Mouse (Mus musculus) WW6 (cell line): ENCODE data around the gene Hacd3.
A peak's percentile ranks its signal among the peaks of the same experiment; 100 is the strongest.
"Not testable (repeated sequence)": the region's sequence is repeated elsewhere in the genome, so short reads cannot be mapped to it uniquely, and the experiment has no call there.

ENCODE experiments used
- DNase-seq: peaks from one replicate; pipeline ENCODE4 v3.0.0-alpha.2; 2013; ENCODE audit warnings: low read depth, low spot score

The Hacd3 gene

GRCm38 (mm10) chr9:65016978-65017827 lies 4.3 kb downstream of the Hacd3 start:
- DNase-seq, result no peak

GRCm38 (mm10) chr9:65016241-65016977 lies 5.1 kb downstream of the Hacd3 start:
- DNase-seq, result no peak

- DNase-seq, result no peak
Observed at GRCm38 (mm10) chr9:65015461-65016222, 5.9 kb downstream of the Hacd3 start.

- no peak for DNase-seq
Observed at GRCm38 (mm10) chr9:65011304-65011703, 10.2 kb downstream of the Hacd3 start.

- DNase-seq, result no peak
Observed at GRCm38 (mm10) chr9:65010632-65011031, 10.9 kb downstream of the Hacd3 start.

- DNase-seq, result no peak
Observed at GRCm38 (mm10) chr9:65005737-65006136, 15.8 kb downstream of the Hacd3 start.

- DNase-seq, result no peak
Observed at GRCm38 (mm10) chr9:65001481-65001880, 20.0 kb downstream of the Hacd3 start.

GRCm38 (mm10) chr9:64995464-64995863 lies 26.0 kb downstream of the Hacd3 start:
- not testable (repeated sequence) for DNase-seq

- DNase-seq, result no peak
Observed at GRCm38 (mm10) chr9:64990291-64990690, 31.2 kb downstream of the Hacd3 start.

- DNase-seq, result no peak
Observed at GRCm38 (mm10) chr9:64988443-64988842, 33.0 kb downstream of the Hacd3 start.

GRCm38 (mm10) chr9:64987651-64988050 lies 33.8 kb downstream of the Hacd3 start:
- no peak for DNase-seq

GRCm38 (mm10) chr9:64985807-64986206 lies 35.7 kb downstream of the Hacd3 start:
- DNase-seq, result no peak

- DNase-seq, result no peak
Observed at GRCm38 (mm10) chr9:64985037-64985794, 36.3 kb downstream of the Hacd3 start.

GRCm38 (mm10) chr9:64981904-64982303 lies 39.6 kb downstream of the Hacd3 start:
- no peak for DNase-seq

GRCm38 (mm10) chr9:64980548-64980947 lies 40.9 kb downstream of the Hacd3 start:
- no peak for DNase-seq

- DNase-seq, result no peak
Observed at GRCm38 (mm10) chr9:64960978-64961320, 60.5 kb downstream of the Hacd3 start.

- DNase-seq, result peak; percentile 92
Observed at GRCm38 (mm10) chr9:64960117-64960977, 61.1 kb downstream of the Hacd3 start, which contains the start of gene Ints14. Gene Ints14, plus strand, starts transcription at chr9:64960905.

- DNase-seq, result no peak
Observed at GRCm38 (mm10) chr9:64957276-64957675, 64.2 kb downstream of the Hacd3 start.

GRCm38 (mm10) chr9:64956337-64956736 lies 65.2 kb downstream of the Hacd3 start:
- DNase-seq, result no peak

- DNase-seq, result no peak
Observed at GRCm38 (mm10) chr9:64953190-64953589, 68.3 kb downstream of the Hacd3 start.
